Mouse (Mus musculus) embryonic facial prominence, embryonic 12.5 days (tissue): ENCODE measurements around the gene Rnf227. TPM values are rescaled to one million over a fixed set of nuclear protein-coding genes. Genes with fewer than 3 reads are reported as not detected.

Source experiments
- ATAC-seq: fragments of 200-750 bp; cut with Nextera tagmentation; 2 replicates; pipeline ENCODE4 v1.8.0; 2017; ENCODE audit not compliant: insufficient number of reproducible peaks, insufficient read depth, low FRiP score, low TSS enrichment
- H3K27ac ChIP-seq: fragments of 300-500 bp; sonication (generic); 2 replicates; pipeline ENCODE4 v1.5.1; 2016; ENCODE audit warnings: mild to moderate bottlenecking
- H3K27me3 ChIP-seq: fragments of 300-500 bp; sonication (generic); 2 replicates; pipeline ENCODE4 v1.6.1; 2016; ENCODE audit warnings: mild to moderate bottlenecking, moderate library complexity
- H3K36me3 ChIP-seq: fragments of 300-500 bp; sonication (generic); 2 replicates; pipeline ENCODE4 v1.6.1; 2016; ENCODE audit warnings: mild to moderate bottlenecking
- H3K4me1 ChIP-seq: fragments of 300-500 bp; sonication (generic); 2 replicates; pipeline ENCODE4 v1.6.1; 2016
- H3K4me2 ChIP-seq: fragments of 300-500 bp; sonication (generic); replicated peaks from 2 replicates; pipeline ENCODE4 v1.6.1; 2016; ENCODE audit warnings: mild to moderate bottlenecking, moderate library complexity
- H3K4me3 ChIP-seq: fragments of 300-500 bp; sonication (generic); 2 replicates; pipeline ENCODE4 v1.5.1; 2016; ENCODE audit warnings: mild to moderate bottlenecking
- H3K9ac ChIP-seq: fragments of 300-500 bp; sonication (generic); 2 replicates; pipeline ENCODE4 v1.6.1; 2016; ENCODE audit warnings: mild to moderate bottlenecking, moderate library complexity
- H3K9me3 ChIP-seq: fragments of 300-500 bp; sonication (generic); 2 replicates; pipeline ENCODE4 v1.6.1; 2016; ENCODE audit warnings: mild to moderate bottlenecking, moderate library complexity
- WGBS: fragments of 180-500 bp; shearing (Covaris S2); methylation state at CpG from one replicate; pipeline ENCODE4 v1.1.7; 2016; 5-methylcytosine and 5-hydroxymethylcytosine counted together
- polyA plus RNA-seq: library from polyadenylated mRNA; unstranded; fragments of >200 nt; fragmentation: Nextera tagmentation; extraction: Ambion mirVana; gene quantifications from 2 replicates; pipeline ENCODE4 v1.2.1, GENCODE M21; 2016

Rnf227 gene
- polyA plus RNA-seq, 1 experiment from 2014 or later: 25.0 TPM

DNA sequence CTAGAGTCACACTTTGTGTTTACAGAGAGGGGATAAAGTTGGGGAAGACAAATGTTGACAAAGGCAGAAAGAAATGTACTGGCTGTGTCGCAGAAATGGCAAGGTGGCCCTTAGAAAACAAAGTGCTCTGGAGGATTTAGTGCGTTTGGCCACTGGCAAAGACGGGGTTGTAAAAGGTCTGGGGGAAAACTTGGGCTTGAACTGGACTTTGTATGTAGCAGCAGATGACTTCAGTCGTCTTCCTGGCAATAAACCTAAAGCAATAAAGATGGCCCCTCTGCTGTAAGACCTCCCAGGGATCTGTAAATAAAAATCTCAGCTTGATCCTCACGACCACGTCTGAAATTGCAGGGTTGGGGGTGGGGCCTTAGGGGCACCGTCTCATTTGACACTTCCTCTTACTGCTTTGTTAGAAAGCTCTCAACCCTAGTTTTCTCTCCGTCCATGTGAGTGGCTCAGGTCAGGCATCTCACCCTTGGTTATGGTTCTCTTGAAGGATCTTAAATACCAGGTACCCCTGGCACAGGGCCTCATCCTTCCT is 7.5 kb upstream of the Rnf227 start:
- Histone ChIP-seq H3K9me3 (peaks cover 4% of the 10 kb centered on the region), H3K27me3 (peaks cover 7% of the 10 kb centered on the region), H3K4me2 (peak overlapping the region; percentile 65; the same call in 1 of the 2 replicates), H3K36me3 (no peaks in the 10 kb centered on the region), H3K27ac (no peak overlapping the region), H3K9ac (no peak overlapping the region), H3K4me3 (peak overlapping the region; percentile 39; the same call in 1 of the 2 replicates), H3K4me1 (0 out of 2 replicates have a peak, but pooled peaks cover 18% of the 10 kb centered on the region)
- no peak for ATAC-seq
- 34% methylated on average over 8 of the region's 8 CpGs for WGBS

GRCm38 (mm10) chr11:69333922-69334321 is 6.3 kb upstream of the Rnf227 start:
- no peak overlapping the region for H3K4me2 ChIP-seq
- no peaks in the 10 kb centered on the region; the same call in none of the 2 replicates for H3K27me3 ChIP-seq
- ATAC-seq: no peak
- 56% methylated on average over 3 of the region's 3 CpGs for WGBS
- H3K4me3 ChIP-seq: no peak overlapping the region
- no peak overlapping the region for H3K27ac ChIP-seq
- H3K36me3 ChIP-seq: no peaks in the 10 kb centered on the region
- H3K9me3 ChIP-seq: peaks cover 6% of the 10 kb centered on the region
- H3K9ac ChIP-seq: no peak overlapping the region
- H3K4me1 ChIP-seq: 0 out of 2 replicates have a peak, but pooled peaks cover 18% of the 10 kb centered on the region

DNA sequence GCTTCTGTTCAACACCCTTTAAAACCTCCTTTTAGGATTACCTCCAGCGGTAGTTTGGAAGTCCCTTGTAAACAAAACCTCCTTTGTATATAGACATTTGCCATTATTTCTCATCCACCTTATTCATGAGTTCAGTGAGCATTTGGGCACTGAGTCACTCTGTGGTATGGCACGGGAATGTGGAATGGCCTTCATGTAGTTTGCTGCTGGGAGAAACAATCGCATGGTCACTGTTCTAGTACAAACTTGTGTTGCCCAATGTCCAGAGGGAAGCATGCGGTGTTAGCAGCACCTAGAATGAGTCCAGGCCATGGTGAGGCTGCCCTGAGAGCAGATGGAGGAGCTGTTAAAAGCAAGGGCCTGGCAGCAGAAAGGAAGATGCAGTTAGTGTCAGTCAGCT is 5.5 kb upstream of the Rnf227 start:
- no peak overlapping the region for H3K4me2 ChIP-seq
- H3K9ac ChIP-seq: no peak overlapping the region
- no peaks in the 10 kb centered on the region; the same call in 1 of the 2 replicates for H3K27me3 ChIP-seq
- no peaks in the 10 kb centered on the region for H3K36me3 ChIP-seq
- peaks cover 6% of the 10 kb centered on the region for H3K9me3 ChIP-seq
- 71% methylated on average over 4 of the region's 4 CpGs for WGBS
- 0 out of 2 replicates have a peak, but pooled peaks cover 18% of the 10 kb centered on the region for H3K4me1 ChIP-seq
- H3K27ac ChIP-seq: no peak overlapping the region
- ATAC-seq: no peak
- H3K4me3 ChIP-seq: no peak overlapping the region

DNA sequence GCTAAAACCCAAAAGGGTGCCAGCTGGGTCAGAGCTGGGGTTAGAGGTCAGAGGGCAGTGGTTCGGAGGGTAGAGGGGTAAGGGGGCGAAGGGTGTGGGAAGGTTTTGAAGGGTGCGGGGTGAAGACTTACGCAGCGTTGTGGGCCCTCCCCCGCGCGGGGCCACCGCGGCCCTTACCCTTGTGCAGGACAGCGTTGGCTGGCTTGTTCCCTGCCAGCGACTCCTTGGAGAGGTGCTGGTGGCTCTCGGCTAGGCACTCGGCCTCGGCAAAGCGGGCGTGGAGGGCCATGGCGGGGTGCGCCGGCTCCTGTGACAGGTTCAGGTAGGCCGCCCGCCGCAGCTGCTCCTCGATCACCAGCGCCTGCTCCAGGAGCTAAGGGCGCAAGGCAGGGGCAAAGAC is 6.2 kb downstream of the Rnf227 start:
- Histone ChIP-seq H3K4me1 (peaks cover 2% of the 10 kb centered on the region; the same call in 1 of the 2 replicates), H3K27me3 (no peaks in the 10 kb centered on the region), H3K9ac (no peak overlapping the region), H3K36me3 (peaks cover 85% of the 10 kb centered on the region), H3K27ac (no peak overlapping the region), H3K4me2 (no peak overlapping the region), H3K9me3 (no peaks in the 10 kb centered on the region), H3K4me3 (no peak overlapping the region)
- no peak for ATAC-seq
- 87% methylated on average over 25 of the region's 26 CpGs for WGBS

DNA sequence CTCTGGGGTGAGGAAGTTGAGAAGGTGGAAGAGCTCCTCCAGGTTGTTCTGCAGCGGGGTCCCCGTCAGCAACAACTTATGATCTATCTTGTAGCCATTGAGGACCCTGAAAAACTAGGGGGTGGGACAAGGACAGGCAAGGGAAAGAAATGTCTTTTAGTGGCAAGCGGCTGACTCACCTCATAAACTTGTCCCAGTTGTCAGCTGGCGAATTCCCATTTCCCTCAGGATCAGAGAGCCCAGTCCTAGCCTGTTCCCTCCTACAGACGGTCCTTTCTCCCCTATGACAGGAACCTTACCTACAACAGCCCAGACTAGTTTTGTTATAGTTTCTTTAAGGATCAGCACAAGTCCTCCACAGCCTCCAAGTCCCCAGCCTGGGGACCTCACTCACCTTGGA is 16.3 kb downstream of the Rnf227 start:
- H3K4me1 ChIP-seq: no peaks in the 10 kb centered on the region
- no peak overlapping the region for H3K4me3 ChIP-seq
- H3K4me2 ChIP-seq: no peak overlapping the region
- no peak overlapping the region for H3K27ac ChIP-seq
- H3K36me3 ChIP-seq: peaks cover 98% of the 10 kb centered on the region
- no peaks in the 10 kb centered on the region for H3K9me3 ChIP-seq
- no peak overlapping the region for H3K9ac ChIP-seq
- no peaks in the 10 kb centered on the region for H3K27me3 ChIP-seq
- ATAC-seq: no peak
- WGBS: 95% methylated on average over 5 of the region's 5 CpGs

DNA sequence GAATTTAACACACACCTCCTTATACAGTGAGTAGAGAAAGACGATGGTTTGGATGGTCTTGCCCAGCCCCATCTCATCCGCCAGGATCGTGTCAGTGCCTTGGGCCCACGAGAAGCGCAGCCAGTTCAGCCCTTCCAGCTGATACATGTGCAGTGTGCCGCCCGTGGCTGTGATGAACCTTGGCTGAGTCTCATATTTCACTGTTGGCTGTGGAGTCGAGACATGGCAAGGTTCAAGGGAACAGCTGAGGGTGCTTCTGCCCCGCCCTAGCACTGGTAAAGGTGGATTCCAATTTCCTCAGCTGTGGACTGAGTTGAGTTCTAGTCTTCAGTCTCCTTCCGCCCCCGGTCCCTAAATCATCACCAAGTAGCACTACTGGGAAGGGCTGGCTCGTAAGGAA is 17.4 kb downstream of the Rnf227 start:
- H3K4me2 ChIP-seq: no peak overlapping the region
- H3K36me3 ChIP-seq: peaks cover 97% of the 10 kb centered on the region
- no peak overlapping the region for H3K27ac ChIP-seq
- H3K4me3 ChIP-seq: no peak overlapping the region
- 84% methylated on average over 12 of the region's 12 CpGs for WGBS
- peaks cover 3% of the 10 kb centered on the region for H3K4me1 ChIP-seq
- ATAC-seq: no peak
- no peaks in the 10 kb centered on the region for H3K27me3 ChIP-seq
- H3K9me3 ChIP-seq: no peaks in the 10 kb centered on the region
- no peak overlapping the region for H3K9ac ChIP-seq

- peaks cover 72% of the 10 kb centered on the region for H3K36me3 ChIP-seq
- H3K27me3 ChIP-seq: no peaks in the 10 kb centered on the region
- ATAC-seq: no peak
- no peaks in the 10 kb centered on the region for H3K9me3 ChIP-seq
- H3K4me2 ChIP-seq: no peak overlapping the region
- no peak overlapping the region for H3K4me3 ChIP-seq
- H3K27ac ChIP-seq: no peak overlapping the region
- peaks cover 37% of the 10 kb centered on the region for H3K4me1 ChIP-seq
- 50% methylated on average over 7 of the region's 7 CpGs for WGBS
- no peak overlapping the region for H3K9ac ChIP-seq
Measured at GRCm38 (mm10) chr11:69362021-69362420, 21.8 kb downstream of the Rnf227 start.

- WGBS: 25% methylated on average over 2 of the region's 2 CpGs
- Histone ChIP-seq H3K4me1 (peaks cover 37% of the 10 kb centered on the region), H3K27me3 (no peaks in the 10 kb centered on the region), H3K4me3 (no peak overlapping the region), H3K27ac (0 out of 2 replicates have a peak overlapping the region, but pooled peaks have one; percentile 4), H3K9ac (no peak overlapping the region), H3K4me2 (no peak overlapping the region), H3K36me3 (peaks cover 68% of the 10 kb centered on the region), H3K9me3 (no peaks in the 10 kb centered on the region)
- ATAC-seq: no peak
Measured at GRCm38 (mm10) chr11:69362479-69362878, 22.2 kb downstream of the Rnf227 start.

DNA sequence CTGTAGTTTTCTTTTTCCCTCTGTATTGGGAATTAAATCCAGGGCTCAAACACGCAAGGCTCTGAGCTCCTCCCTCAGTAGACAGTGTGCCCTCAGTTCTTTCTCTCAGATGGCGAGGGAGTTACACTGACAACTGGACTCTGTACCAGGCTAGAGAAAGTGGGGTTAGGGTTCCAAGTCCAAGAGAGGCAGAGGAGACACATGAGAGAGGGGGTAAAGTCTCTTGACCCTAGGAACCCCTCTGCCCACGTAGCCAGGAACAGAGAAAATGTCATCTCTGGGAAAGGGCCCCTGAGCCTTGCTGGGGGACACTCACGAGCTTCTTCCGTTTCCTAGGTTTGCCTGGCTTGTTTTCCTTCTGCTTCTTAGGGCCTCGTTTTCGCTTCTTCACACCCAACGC is 24.1 kb downstream of the Rnf227 start:
- H3K27me3 ChIP-seq: no peaks in the 10 kb centered on the region
- peaks cover 37% of the 10 kb centered on the region for H3K4me1 ChIP-seq
- peak overlapping the region; percentile 99 for H3K27ac ChIP-seq
- H3K36me3 ChIP-seq: peaks cover 49% of the 10 kb centered on the region
- H3K4me2 ChIP-seq: peak overlapping the region; percentile 80
- WGBS: 37% methylated on average over 8 of the region's 8 CpGs
- peak overlapping the region; percentile 21; the same call in 1 of the 2 replicates for H3K9ac ChIP-seq
- ATAC-seq: no peak
- no peaks in the 10 kb centered on the region for H3K9me3 ChIP-seq
- H3K4me3 ChIP-seq: no peak overlapping the region

DNA sequence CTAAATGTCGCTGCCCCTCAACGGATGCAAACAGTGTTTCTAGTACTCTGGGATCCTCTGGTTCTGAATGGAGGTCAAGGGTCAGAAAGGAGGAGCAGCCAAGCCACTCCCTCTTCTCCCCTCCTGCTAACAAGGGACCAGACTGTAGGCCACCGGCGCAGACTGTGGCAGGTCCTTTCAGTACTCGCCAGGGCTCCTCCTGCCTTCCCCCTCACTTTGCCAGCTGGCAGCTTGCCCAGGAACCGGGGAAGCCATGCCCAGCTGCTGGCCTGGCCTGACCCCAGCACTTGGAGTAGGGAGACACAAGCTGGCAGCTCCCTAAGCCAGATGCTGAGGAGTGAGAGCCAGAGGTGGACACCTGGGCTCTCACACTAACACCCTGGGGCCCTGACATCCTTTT is 24.6 kb downstream of the Rnf227 start:
- peaks cover 37% of the 10 kb centered on the region for H3K4me1 ChIP-seq
- H3K4me3 ChIP-seq: peak overlapping the region; percentile 93
- 0 out of 2 replicates have a peak, but pooled peaks have one; percentile 22 for ATAC-seq
- H3K9ac ChIP-seq: peak overlapping the region; percentile 73; the same call in 1 of the 2 replicates
- peaks cover 43% of the 10 kb centered on the region for H3K36me3 ChIP-seq
- H3K27me3 ChIP-seq: no peaks in the 10 kb centered on the region
- no peaks in the 10 kb centered on the region for H3K9me3 ChIP-seq
- WGBS: 4% methylated on average over 6 of the region's 6 CpGs
- peak overlapping the region; percentile 99 for H3K27ac ChIP-seq
- H3K4me2 ChIP-seq: peak overlapping the region; percentile 80

GRCm38 (mm10) chr11:69365722-69366121 is 25.5 kb downstream of the Rnf227 start:
- H3K27ac ChIP-seq: peak overlapping the region; percentile 99
- peak overlapping the region; percentile 80 for H3K4me2 ChIP-seq
- peaks cover 39% of the 10 kb centered on the region for H3K4me1 ChIP-seq
- H3K9ac ChIP-seq: peak overlapping the region; percentile 73
- H3K27me3 ChIP-seq: no peaks in the 10 kb centered on the region
- no peak for ATAC-seq
- peaks cover 35% of the 10 kb centered on the region for H3K36me3 ChIP-seq
- peak overlapping the region; percentile 93 for H3K4me3 ChIP-seq
- H3K9me3 ChIP-seq: no peaks in the 10 kb centered on the region
- 15% methylated on average over 6 of the region's 6 CpGs for WGBS

DNA sequence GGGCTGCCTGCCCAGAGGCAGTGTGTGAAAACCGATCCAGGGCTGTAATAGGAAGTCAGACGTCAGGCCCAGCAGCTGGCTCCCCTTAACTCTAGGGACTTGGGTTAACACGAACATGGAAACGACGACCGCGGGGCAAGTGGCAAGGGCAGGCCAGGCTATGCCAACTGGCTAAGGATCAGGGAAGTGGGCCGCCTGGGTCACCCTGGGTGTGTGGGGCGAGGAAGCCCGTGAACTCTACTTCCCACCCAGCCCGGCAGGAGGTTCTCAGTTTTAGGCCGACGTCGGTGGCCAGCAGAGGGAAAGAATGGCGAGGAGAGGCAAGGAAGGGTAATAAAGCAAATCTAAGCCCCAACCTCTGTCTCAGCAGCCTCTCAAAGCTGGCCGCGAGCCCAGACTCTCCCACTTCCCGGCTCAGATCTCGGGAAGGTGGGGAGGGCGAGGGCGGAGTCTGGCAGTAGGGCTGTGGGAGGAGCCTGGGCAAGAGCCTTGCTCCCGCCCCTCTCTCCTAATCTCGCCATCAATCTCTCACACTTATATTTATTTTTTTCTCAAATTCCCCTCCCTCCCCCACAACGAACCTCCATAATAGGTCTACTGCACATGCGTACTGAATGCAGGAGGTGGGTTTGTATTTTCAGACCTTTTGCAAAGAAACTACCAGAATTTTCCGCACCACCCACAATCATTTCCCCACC is 26.0 kb downstream of the Rnf227 start:
- whole genome bisulfite sequencing: under 1% methylated on average over 26 of the region's 26 CpGs
- peak overlapping the region; percentile 80 for H3K4me2 ChIP-seq
- H3K27me3 ChIP-seq: no peaks in the 10 kb centered on the region
- H3K36me3 ChIP-seq: peaks cover 29% of the 10 kb centered on the region
- peaks cover 45% of the 10 kb centered on the region for H3K4me1 ChIP-seq
- H3K9me3 ChIP-seq: no peaks in the 10 kb centered on the region
- peak overlapping the region; percentile 93 for H3K4me3 ChIP-seq
- H3K9ac ChIP-seq: peak overlapping the region; percentile 100
- H3K27ac ChIP-seq: peak overlapping the region; percentile 100
- peak; percentile 82 for ATAC-seq
